Mouse (Mus musculus): ENCODE results near the gene Stard7. TPM values are rescaled to one million over a fixed set of nuclear protein-coding genes. Genes with fewer than 3 reads are reported as not detected.

The Stard7 gene
- polyA plus RNA-seq, 1 experiment from 2014 or later: 78.5 TPM

- no peak overlapping the region for H3K27ac ChIP-seq
- H3K4me1 ChIP-seq: peaks cover 29% of the 10 kb centered on the region
- WGBS (ENCODE audit: insufficient replicate concordance): 10% methylated on average over 3 of the region's 3 CpGs
- no peak overlapping the region for H3K9ac ChIP-seq
- no peak overlapping the region for H3K4me3 ChIP-seq
- ATAC-seq: no peak
- peaks cover 36% of the 10 kb centered on the region for H3K27me3 ChIP-seq (replicated peaks)
- H3K36me3 ChIP-seq: no peaks in the 10 kb centered on the region
- no peak overlapping the region for H3K4me2 ChIP-seq
- H3K9me3 ChIP-seq (replicated peaks): no peaks in the 10 kb centered on the region
Measured at GRCm38 (mm10) chr2:127341159-127341558, 71.1 kb downstream of the Stard7 start.

GRCm38 (mm10) chr2:127346334-127346733 lies 76.3 kb downstream of the Stard7 start:
- Histone ChIP-seq H3K4me3 (no peak overlapping the region), H3K4me2 (no peak overlapping the region), H3K9me3 (replicated peaks) (no peaks in the 10 kb centered on the region), H3K27ac (no peak overlapping the region), H3K9ac (no peak overlapping the region), H3K27me3 (replicated peaks) (peaks cover 29% of the 10 kb centered on the region), H3K36me3 (no peaks in the 10 kb centered on the region), H3K4me1 (no peaks in the 10 kb centered on the region)
- WGBS (ENCODE audit: insufficient replicate concordance): 36% methylated on average over 1 of the region's 1 CpGs
- ATAC-seq: no peak

- ATAC-seq: no peak
- H3K27ac ChIP-seq: no peak overlapping the region
- no peak overlapping the region for H3K4me2 ChIP-seq
- no peak overlapping the region for H3K4me3 ChIP-seq
- H3K27me3 ChIP-seq (replicated peaks): peaks cover 26% of the 10 kb centered on the region
- no peak overlapping the region for H3K9ac ChIP-seq
- no peaks in the 10 kb centered on the region for H3K36me3 ChIP-seq
- WGBS (ENCODE audit: insufficient replicate concordance): 70% methylated on average over 13 of the region's 13 CpGs
- H3K4me1 ChIP-seq: no peaks in the 10 kb centered on the region
- no peaks in the 10 kb centered on the region for H3K9me3 ChIP-seq (replicated peaks)
Measured at GRCm38 (mm10) chr2:127347147-127347985, 77.3 kb downstream of the Stard7 start.

Other genes with a start within 250 kb of the Stard7 start
- gene Blvra, start 199.6 kb upstream of the Stard7 start, polyA plus RNA-seq (2016; fragmentation: Nextera tagmentation; extraction: Ambion mirVana): 64.6 and 65.7 TPM in 2 replicates
- 73.3 and 75.2 TPM in 2 replicates for gene Ncaph, start 136.3 kb upstream of the Stard7 start, polyA plus RNA-seq (2016; fragmentation: Nextera tagmentation; extraction: Ambion mirVana)
- 28.8 and 30.1 TPM in 2 replicates for gene Itpripl1, start 126.8 kb upstream of the Stard7 start, polyA plus RNA-seq (2016; fragmentation: Nextera tagmentation; extraction: Ambion mirVana)
- 1.6 and 1.7 TPM in 2 replicates for gene 1810024B03Rik, start 61.9 kb upstream of the Stard7 start, polyA plus RNA-seq (2016; fragmentation: Nextera tagmentation; extraction: Ambion mirVana)
- gene Snrnp200, start 61.8 kb upstream of the Stard7 start, polyA plus RNA-seq (2016; fragmentation: Nextera tagmentation; extraction: Ambion mirVana): 48.2 and 49.0 TPM in 2 replicates
- gene Ciao1, start 22.4 kb upstream of the Stard7 start, polyA plus RNA-seq (2016; fragmentation: Nextera tagmentation; extraction: Ambion mirVana): 45.0 and 49.7 TPM in 2 replicates
- gene Tmem127, start 22.3 kb upstream of the Stard7 start, polyA plus RNA-seq (2016; fragmentation: Nextera tagmentation; extraction: Ambion mirVana): 16.0 and 16.4 TPM in 2 replicates
- gene Dusp2, start 65.9 kb downstream of the Stard7 start, polyA plus RNA-seq (2016; fragmentation: Nextera tagmentation; extraction: Ambion mirVana): 7.3 and 8.0 TPM in 2 replicates
- gene Astl, start 68.4 kb downstream of the Stard7 start, polyA plus RNA-seq (2016; fragmentation: Nextera tagmentation; extraction: Ambion mirVana): not detected in 2 replicates
- gene Adra2b, start 93.0 kb downstream of the Stard7 start, polyA plus RNA-seq (2016; fragmentation: Nextera tagmentation; extraction: Ambion mirVana): 38.3 and 42.5 TPM in 2 replicates
- 0.37 and 0.49 TPM in 2 replicates for gene Gpat2, start 155.0 kb downstream of the Stard7 start, polyA plus RNA-seq (2016; fragmentation: Nextera tagmentation; extraction: Ambion mirVana)
- gene Fahd2a, start 174.3 kb downstream of the Stard7 start, polyA plus RNA-seq (2016; fragmentation: Nextera tagmentation; extraction: Ambion mirVana): 17.2 and 17.5 TPM in 2 replicates

Data from liver, embryonic 12.5 days (tissue).